Mouse (Mus musculus): ENCODE results near the gene Stk26.

The Stk26 gene

GRCm38 (mm10) chrX:50840847-50841560 lies at the start of gene Stk26:
TSS of gene Stk26 (plus strand) at chrX:50841047.
- DNase-seq = peak; percentile 60

GRCm38 (mm10) chrX:50793005-50793680 lies 47.7 kb upstream of the Stk26 start:
- no peak for DNase-seq

DNA sequence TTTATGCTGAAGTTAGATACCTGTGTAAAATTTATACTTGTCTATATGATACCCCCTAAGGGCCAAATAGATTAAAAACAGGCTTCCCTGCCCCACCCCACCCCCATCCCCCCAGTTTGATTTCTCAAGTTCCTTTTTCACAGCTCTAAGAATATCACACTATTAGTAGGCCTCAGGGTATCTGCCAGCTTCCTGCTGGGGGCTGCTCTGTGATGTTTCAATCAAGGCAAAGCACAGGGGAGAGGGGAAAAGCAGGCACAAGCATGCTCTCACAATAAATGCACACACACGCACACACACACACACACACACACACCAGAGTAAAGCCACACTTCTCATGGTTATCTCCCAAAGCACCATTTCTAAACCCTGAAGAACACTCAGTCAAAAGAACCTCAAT lies 43.0 kb upstream of the Stk26 start:
- DNase-seq = no peak

DNA sequence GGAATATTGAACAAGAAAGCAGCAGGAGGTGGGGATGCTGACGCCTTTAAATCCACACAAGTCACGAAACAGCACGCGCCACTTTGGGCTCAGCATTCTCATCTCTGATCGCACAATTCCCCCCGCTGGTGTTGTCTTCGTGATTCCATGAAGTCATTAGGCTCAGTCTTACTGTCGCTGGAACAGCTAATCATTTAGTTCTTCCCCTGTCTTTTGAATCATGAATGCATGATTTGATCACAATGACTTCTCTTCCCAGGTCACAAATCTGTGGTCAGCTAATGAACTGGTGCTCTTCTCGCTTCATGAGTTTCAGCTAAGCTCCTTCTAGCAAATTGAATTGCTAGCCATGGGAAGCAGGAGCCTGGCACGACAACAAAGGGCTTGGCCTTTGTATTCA lies 42.3 kb upstream of the Stk26 start:
- no peak for DNase-seq

- DNase-seq = no peak
Measured at GRCm38 (mm10) chrX:50799656-50800188, 41.1 kb upstream of the Stk26 start.

DNA sequence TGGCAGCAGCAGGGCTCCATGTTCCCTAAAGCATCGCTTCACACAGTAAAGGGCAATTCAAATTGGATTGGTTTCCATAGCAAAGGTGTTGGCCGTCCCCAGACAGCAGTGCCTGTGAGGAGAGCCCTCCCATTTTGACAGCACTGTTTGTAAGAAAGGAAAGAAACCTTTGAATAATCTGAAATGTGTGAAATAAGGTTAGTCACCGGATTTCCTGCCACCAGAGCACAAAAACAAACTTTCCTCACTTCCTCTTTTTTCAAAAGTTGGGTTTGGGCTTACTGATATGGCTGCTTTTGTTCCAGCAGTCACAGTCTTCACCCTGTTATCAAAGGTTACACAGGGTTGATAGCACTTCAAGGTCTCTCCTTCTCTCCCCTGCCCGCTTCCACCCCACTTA lies 35.2 kb upstream of the Stk26 start:
- DNase-seq = no peak

GRCm38 (mm10) chrX:50823856-50824255 lies 17.0 kb upstream of the Stk26 start:
- DNase-seq = no peak

GRCm38 (mm10) chrX:50835592-50835991 lies 5.3 kb upstream of the Stk26 start:
- no peak for DNase-seq

- DNase-seq = no peak
Measured at GRCm38 (mm10) chrX:50836029-50836691, 4.7 kb upstream of the Stk26 start.

DNA sequence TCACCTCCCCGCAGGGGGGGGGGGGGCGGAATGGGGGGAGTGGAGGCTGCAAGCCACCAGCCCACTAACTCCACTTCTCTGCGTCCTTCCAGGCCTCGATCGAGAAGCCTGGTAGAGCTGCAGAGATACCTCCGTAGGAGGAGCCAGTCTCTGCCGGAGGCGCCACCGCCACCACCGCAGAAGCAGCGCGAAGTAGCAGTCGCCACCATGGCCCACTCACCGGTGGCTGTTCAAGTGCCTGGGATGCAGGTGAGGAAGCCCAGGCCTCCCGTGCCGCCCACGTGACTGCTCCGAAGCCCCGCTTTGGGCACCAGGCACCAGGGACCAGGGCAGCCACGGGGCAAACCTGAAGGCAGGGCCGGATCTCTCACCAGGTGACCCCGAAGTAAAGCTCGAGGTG lies 740 bp downstream of the Stk26 start:
- DNase-seq = peak; percentile 1

- DNase-seq = no peak
Measured at GRCm38 (mm10) chrX:50842046-50842445, 1.2 kb downstream of the Stk26 start.

- DNase-seq = no peak
Measured at GRCm38 (mm10) chrX:50850428-50851184, 9.8 kb downstream of the Stk26 start.

DNA sequence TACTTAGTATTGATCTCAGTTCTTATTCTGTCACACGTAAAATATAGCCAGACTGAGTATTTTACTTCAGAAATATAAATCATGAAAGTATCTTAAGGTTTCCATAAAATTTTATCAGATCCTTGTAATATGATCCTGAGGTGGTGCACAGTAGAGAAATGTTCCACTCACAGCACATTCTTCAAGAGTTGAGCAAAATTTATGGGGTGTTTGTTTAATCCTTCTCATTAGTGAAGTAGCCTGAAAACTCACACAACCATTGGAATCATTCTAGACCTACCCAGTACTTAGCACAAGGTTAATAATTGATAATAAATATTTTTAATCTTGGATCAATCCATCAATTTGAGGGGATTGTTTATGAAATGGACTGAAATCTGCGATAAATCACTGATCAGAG lies 22.9 kb downstream of the Stk26 start:
- no peak for DNase-seq

GRCm38 (mm10) chrX:50864734-50865133 lies 23.9 kb downstream of the Stk26 start:
- DNase-seq = no peak

DNA sequence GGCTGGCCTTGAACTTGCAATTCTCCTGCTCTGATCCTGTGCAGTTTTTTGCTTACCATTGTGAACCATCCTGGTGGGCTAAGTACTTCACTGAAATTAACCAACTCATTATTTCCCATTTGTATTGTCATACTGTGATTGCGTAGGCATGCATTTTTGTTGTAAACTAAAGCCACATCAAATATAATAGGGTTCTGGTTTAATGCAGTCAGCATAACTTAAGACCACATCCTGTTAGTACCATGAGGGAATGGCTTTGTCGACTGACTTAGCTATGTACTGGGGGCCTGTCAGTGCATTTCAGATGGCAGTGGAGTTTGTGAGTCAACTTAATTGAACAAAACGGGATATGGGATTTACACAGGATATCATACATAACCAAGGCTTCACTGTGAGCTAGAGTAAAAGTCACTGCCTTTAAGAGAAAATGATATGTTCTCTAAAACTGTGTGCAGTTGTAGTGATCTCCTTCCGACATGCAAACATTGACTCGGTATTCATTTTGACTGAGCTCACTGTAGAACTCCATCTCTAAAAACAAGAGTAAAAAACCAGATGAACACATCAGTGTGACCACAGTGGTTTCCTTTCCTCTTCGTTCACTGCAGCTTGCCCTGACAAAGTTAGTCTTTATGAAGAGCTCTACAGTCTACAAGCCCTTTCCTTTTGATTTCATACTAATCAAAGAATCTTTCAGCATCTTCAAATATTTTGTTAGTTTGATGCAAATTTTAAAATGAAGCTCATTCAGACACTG lies 33.6 kb downstream of the Stk26 start:
- DNase-seq = no peak

DNA sequence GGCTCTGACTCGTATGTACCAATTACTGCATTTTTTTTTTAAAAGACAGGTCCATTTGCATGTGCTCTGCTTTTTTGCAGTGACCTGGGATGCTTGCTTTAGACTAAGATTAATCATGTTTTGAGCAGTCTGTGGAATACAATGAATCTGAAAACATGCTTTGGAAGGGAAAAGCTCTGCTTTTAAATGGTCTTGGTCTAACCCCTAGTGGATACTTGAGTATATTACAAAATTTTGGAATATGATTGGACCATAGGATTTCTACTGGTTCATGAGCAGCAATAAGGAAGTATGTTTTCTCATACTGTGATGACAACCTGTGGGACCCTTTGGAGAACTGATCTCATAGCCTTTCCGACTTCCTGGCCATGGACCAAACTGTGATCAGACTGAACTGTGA lies 47.2 kb downstream of the Stk26 start:
- no peak for DNase-seq

DNA sequence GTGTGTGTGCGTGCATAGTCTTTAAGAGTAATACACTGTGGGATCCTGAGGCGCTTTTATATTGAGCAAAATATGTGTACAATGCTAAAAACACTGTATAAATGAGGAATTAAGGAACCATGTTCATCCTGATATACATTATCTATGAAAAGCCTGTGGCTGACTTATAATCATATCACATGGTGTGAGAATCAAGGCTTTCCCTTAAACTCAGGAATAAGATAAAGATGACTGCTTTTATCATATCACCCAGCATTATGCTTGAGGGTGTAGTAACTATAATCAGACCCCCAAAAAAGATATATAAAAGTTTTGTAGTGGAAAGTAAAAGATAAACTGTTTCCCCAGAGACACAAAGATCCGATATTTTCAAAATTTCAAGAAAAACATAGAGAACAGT lies 62.6 kb downstream of the Stk26 start:
- no peak for DNase-seq

- no peak for DNase-seq
Measured at GRCm38 (mm10) chrX:50909915-50910314, 69.1 kb downstream of the Stk26 start.

DNA sequence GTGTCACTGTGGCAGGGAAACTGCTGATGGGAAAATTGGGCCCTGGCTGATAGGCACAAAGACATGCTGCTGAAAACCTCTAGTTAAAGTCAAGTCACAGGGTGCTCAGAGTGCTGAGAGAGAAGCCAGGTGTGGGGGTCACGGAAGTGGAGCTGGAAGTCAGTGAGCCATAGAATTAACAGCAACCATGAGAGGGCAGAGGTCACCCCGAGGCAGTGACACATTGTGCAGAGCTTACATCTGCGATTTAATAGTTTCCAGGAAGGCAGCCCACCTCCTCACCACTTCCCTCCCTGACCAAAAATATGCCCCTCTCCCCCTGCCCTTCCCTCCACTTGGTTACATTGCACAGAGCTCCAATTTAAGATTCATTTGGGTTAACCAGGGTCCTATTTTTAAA lies 76.5 kb downstream of the Stk26 start:
- no peak for DNase-seq

- DNase-seq = no peak
Measured at GRCm38 (mm10) chrX:50918754-50919153, 77.9 kb downstream of the Stk26 start.

DNA sequence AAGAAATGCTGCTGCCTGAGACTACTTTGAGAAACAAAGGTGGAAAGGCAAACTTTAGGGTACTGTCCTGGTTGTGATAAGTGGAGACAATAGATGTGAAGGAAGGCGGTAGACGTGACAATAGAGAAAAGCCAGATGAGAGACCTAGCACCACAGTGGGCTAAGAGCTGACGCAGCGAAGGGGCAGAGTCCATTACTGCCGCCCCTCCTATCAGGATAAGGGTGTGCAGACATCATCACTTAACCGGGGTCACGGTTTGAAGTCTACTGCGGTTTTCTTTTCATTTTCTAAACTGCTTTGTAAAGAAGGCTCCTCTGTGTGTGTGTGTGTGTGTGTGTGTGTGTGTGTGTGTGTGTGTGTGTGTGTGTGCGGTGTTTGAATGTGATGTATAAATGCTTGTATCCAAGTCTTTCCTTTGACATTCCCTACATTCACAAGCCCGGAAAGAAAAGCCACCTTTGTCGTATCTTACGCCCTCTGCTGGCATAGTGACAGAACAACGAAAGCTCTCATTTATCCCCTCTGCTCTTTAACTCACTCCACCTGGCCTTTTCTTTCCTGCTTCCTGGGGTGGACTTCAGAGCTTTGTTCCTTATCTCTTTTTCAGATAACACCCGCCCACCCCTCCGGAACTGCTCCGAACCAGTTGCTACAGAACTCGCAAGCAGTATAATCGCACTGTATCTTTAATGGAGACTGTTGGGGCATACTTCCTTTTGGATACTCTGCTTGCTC lies 84.0 kb downstream of the Stk26 start:
- DNase-seq = peak; percentile 7

Data from kidney, postnatal 14 days (tissue).